Mouse (Mus musculus) heart, embryonic 12.5 days (tissue): Measurements from ENCODE around the gene Olfr767. TPM values are rescaled to one million over a fixed set of nuclear protein-coding genes. Genes with fewer than 3 reads are reported as not detected.
"Not testable (repeated sequence)": the region's sequence is repeated elsewhere in the genome, so short reads cannot be mapped to it uniquely, and the experiment has no call there.

Source experiments
- ATAC-seq: fragments of 200-750 bp; cut with Nextera tagmentation; 2 replicates; pipeline ENCODE4 v1.8.0; 2017; ENCODE audit warnings: moderate TSS enrichment, moderate library complexity; ENCODE audit not compliant: insufficient number of reproducible peaks, low FRiP score
- H3K27ac ChIP-seq: fragments of 300-500 bp; sonication (generic); 2 replicates; pipeline ENCODE4 v1.5.1; 2016; ENCODE audit warnings: mild to moderate bottlenecking, moderate library complexity; ENCODE audit not compliant: poor library complexity, severe bottlenecking
- H3K27me3 ChIP-seq: fragments of 300-500 bp; sonication (generic); replicated peaks from 2 replicates; pipeline ENCODE4 v1.6.1; 2016; ENCODE audit warnings: mild to moderate bottlenecking, moderate library complexity
- H3K36me3 ChIP-seq: fragments of 300-500 bp; sonication (generic); 2 replicates; pipeline ENCODE4 v1.6.1; 2016; ENCODE audit warnings: mild to moderate bottlenecking, moderate library complexity
- H3K4me1 ChIP-seq: fragments of 300-500 bp; sonication (generic); replicated peaks from 2 replicates; pipeline ENCODE4 v1.6.1; 2016; ENCODE audit warnings: mild to moderate bottlenecking
- H3K4me2 ChIP-seq: fragments of 300-500 bp; sonication (generic); 2 replicates; pipeline ENCODE4 v1.6.1; 2016; ENCODE audit warnings: mild to moderate bottlenecking, moderate library complexity
- H3K4me3 ChIP-seq: fragments of 300-500 bp; sonication (generic); 2 replicates; pipeline ENCODE4 v1.5.1; 2016; ENCODE audit warnings: mild to moderate bottlenecking
- H3K9ac ChIP-seq: fragments of 300-500 bp; sonication (generic); 2 replicates; pipeline ENCODE4 v1.6.1; 2016; ENCODE audit warnings: mild to moderate bottlenecking, moderate library complexity
- H3K9me3 ChIP-seq: fragments of 300-500 bp; sonication (generic); replicated peaks from 2 replicates; pipeline ENCODE4 v1.6.1; 2016; ENCODE audit warnings: mild to moderate bottlenecking, moderate library complexity
- WGBS: fragments of 180-500 bp; shearing (Covaris S2); methylation state at CpG from one replicate; pipeline ENCODE4 v1.1.7; 2016; 5-methylcytosine and 5-hydroxymethylcytosine counted together
- polyA plus RNA-seq: library from polyadenylated mRNA; unstranded; fragments of >200 nt; fragmentation: Nextera tagmentation; extraction: Ambion mirVana; gene quantifications from 2 replicates; pipeline ENCODE4 v1.2.1, GENCODE M21; 2016

Olfr767 gene
- not detected in 2 replicates for polyA plus RNA-seq

DNA sequence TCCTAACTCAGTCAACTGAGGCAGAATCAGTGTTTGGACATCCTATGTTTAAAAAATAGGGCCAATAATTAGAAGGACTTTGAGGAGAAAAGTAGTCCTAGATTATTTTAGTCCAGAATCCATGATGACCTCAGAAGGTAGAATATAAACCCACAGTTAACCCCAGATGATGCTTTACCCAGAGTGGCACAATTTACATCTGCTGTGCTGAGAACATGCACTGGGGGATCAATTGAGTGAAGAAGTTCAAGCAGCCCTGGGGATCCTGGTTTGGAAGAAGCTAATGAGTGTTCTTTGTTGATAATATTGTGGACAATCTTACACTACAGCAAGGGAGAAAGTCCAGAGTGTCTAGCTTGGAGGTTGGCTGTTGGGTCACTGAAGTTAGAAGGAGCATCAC lies at the start of gene Olfr767:
Gene Olfr767 (minus strand): TSS at position 101 of the 400 bp plus-strand sequence.
- H3K27me3 ChIP-seq, H3K4me3 ChIP-seq, H3K9me3 ChIP-seq, H3K36me3 ChIP-seq, H3K4me2 ChIP-seq, H3K27ac ChIP-seq, H3K4me1 ChIP-seq, H3K9ac ChIP-seq, ATAC-seq: not testable (repeated sequence)

DNA sequence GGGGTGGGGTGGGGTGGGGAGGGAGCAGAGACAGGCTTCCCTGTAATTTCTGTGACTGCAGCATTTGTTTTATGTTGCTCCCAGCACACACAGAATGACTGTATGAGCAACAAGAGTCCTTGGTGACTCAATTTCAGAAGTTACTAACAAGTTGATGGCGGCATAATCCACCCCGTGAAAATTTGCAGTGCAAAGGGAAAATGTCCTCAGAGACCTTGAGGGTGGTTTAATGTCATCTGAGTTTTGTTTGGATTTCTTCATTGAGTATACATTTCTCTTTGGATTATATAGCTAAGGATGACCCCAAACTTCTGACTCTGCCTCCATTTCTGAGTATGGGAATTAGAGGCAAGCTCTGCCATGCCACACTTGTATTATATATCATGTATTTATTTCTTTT lies 35.1 kb upstream of the Olfr767 start, which contains the start of gene Olfr769:
Gene Olfr769 (minus strand): TSS at position 101 of the 400 bp plus-strand sequence.
- H3K27ac ChIP-seq, result no peak within 1 kb of the TSS
- no peaks in the 10 kb centered on the region for H3K4me1 ChIP-seq
- H3K9me3 ChIP-seq, result no peaks in the 10 kb centered on the region; the same call in 1 of the 2 replicates
- no peaks in the 10 kb centered on the region for H3K36me3 ChIP-seq
- H3K4me2 ChIP-seq, result no peak within 1 kb of the TSS
- ATAC-seq, result no peak
- H3K9ac ChIP-seq, result no peak within 1 kb of the TSS
- no peaks in the 10 kb centered on the region for H3K27me3 ChIP-seq
- H3K4me3 ChIP-seq, result no peak within 1 kb of the TSS
- WGBS, result 78% methylated on average over 2 of the region's 2 CpGs

DNA sequence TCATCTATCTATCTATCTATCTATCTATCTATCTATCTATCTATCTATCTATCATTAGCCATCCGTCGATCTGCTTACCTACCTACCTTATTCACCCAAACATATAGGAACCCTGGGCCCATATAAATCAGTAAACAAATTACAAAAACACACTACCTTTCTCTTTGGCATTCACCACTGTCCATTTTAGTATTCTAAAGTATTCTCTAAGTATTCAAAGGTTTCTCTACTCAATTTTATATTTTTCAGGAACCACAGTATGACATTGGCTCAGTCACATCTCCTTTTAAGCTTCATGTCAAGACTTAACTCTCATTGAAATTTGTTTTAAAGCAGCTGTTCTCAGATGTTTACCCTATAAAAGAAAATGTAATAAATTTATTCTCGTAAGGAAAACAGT lies 32.4 kb upstream of the Olfr767 start:
- no peak overlapping the region for H3K4me3 ChIP-seq
- H3K27ac ChIP-seq, result no peak overlapping the region
- whole genome bisulfite sequencing, result 92% methylated on average over 3 of the region's 3 CpGs
- H3K4me1 ChIP-seq, result no peaks in the 10 kb centered on the region
- no peak overlapping the region for H3K9ac ChIP-seq
- no peaks in the 10 kb centered on the region for H3K27me3 ChIP-seq
- ATAC-seq, result no peak
- peaks cover 6% of the 10 kb centered on the region for H3K9me3 ChIP-seq
- no peaks in the 10 kb centered on the region for H3K36me3 ChIP-seq
- H3K4me2 ChIP-seq, result no peak overlapping the region

DNA sequence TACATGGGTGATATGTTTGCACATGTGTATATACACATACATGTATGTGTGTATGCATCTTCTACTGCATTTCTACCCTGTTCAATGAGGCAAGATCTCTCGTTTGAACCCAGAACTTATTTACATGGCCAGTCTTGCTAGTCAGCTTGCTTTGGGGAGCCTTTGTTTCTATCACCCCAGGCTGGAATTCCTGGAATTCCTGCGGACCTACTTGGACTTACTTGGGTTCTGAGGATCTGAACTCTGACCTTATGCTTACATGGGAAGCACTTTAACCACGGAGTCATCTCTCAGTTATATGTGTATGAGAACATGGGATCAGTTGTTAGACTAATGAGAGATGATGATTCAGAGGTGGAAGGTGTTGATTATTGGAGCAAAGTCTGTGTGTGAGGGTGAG lies 18.5 kb upstream of the Olfr767 start:
- Histone ChIP-seq H3K27ac (no peak overlapping the region), H3K4me3 (no peak overlapping the region), H3K9me3 (peaks cover 6% of the 10 kb centered on the region; the same call in 1 of the 2 replicates), H3K4me2 (no peak overlapping the region), H3K27me3 (no peaks in the 10 kb centered on the region), H3K36me3 (no peaks in the 10 kb centered on the region), H3K4me1 (no peaks in the 10 kb centered on the region), H3K9ac (no peak overlapping the region)
- ATAC-seq, result no peak
- 36% methylated on average over 3 of the region's 3 CpGs for WGBS

DNA sequence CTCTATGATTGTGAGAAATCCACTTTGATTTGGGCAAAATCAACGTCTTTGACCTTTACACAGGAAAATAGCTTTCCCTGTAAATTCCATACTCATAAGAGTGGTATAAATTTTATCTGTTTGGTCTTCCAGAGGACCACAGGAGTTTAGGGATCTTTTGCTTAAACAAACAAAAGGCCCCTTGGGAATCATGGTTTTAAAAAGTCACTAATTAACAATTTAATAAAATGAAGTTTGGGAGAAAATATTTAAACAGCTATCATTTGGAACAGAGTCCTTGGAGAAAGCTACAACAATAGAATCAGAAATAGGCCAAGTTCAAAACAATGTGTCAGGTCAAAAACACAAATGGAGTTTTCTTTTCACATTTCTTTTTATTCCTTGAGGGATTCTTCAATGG lies 16.6 kb upstream of the Olfr767 start, which contains the start of gene Olfr768:
Gene Olfr768 (minus strand): TSS at position 101 of the 400 bp plus-strand sequence.
- H3K9ac ChIP-seq, result no peak within 1 kb of the TSS
- no peak within 1 kb of the TSS for H3K4me2 ChIP-seq
- peaks cover 4% of the 10 kb centered on the region; the same call in 1 of the 2 replicates for H3K9me3 ChIP-seq
- no peaks in the 10 kb centered on the region for H3K4me1 ChIP-seq
- H3K27ac ChIP-seq, result no peak within 1 kb of the TSS
- H3K36me3 ChIP-seq, result no peaks in the 10 kb centered on the region
- no peaks in the 10 kb centered on the region for H3K27me3 ChIP-seq
- WGBS, result 74% methylated on average over 1 of the region's 1 CpGs
- H3K4me3 ChIP-seq, result no peak within 1 kb of the TSS
- no peak for ATAC-seq

DNA sequence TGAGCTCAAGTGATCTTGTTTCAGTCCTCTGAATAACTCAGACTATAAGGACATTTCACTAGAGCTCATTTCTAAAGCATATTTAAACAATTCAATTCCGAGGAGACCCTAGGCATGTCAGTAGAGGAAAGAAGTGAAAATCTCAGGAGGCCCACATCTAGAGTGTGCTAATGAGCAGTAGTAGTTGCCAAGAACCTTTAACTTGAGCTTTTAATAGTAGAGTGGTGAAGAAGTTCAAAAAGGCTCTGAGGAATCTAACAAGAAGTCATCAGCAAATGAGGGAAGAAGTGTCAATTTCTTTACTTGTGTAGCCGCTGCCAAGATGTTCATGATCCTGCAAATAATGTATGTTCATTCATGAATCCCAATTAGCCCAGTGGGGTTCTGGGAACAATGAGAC lies 13.8 kb downstream of the Olfr767 start, which contains the start of gene Olfr766-ps1:
Gene Olfr766-ps1 (minus strand): TSS at position 101 of the 400 bp plus-strand sequence.
- H3K27me3 ChIP-seq, result no peaks in the 10 kb centered on the region
- H3K27ac ChIP-seq, result no peak within 1 kb of the TSS
- H3K4me3 ChIP-seq, result no peak within 1 kb of the TSS
- ATAC-seq, result no peak
- 77% methylated on average over 2 of the region's 2 CpGs for WGBS
- no peak within 1 kb of the TSS for H3K9ac ChIP-seq
- no peaks in the 10 kb centered on the region for H3K4me1 ChIP-seq
- no peak within 1 kb of the TSS for H3K4me2 ChIP-seq
- no peaks in the 10 kb centered on the region for H3K36me3 ChIP-seq
- H3K9me3 ChIP-seq, result no peaks in the 10 kb centered on the region

DNA sequence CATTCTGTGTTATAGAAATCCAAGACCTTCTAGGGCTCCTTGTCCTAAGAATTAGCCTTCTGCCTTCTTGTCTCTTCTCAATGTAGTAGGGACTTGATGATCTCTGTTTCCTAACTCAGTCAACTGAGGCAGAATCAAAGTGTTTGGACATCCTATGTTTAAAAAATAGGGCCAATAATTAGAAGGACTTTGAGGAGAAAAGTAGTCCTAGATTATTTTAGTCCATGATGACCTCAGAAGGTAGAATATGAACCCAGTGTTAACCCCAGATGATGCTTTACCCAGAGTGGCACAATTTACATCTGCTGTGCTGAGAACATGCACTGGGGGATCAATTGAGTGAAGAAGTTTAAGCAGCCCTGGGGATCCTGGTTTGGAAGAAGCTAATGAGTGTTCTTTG lies 32.8 kb downstream of the Olfr767 start, which contains the start of gene Olfr765:
Gene Olfr765 (minus strand): TSS at position 101 of the 400 bp plus-strand sequence.
- not testable (repeated sequence) for H3K27me3 ChIP-seq, H3K9me3 ChIP-seq, H3K4me1 ChIP-seq, ATAC-seq, H3K4me2 ChIP-seq, H3K4me3 ChIP-seq, H3K36me3 ChIP-seq, H3K27ac ChIP-seq, H3K9ac ChIP-seq

DNA sequence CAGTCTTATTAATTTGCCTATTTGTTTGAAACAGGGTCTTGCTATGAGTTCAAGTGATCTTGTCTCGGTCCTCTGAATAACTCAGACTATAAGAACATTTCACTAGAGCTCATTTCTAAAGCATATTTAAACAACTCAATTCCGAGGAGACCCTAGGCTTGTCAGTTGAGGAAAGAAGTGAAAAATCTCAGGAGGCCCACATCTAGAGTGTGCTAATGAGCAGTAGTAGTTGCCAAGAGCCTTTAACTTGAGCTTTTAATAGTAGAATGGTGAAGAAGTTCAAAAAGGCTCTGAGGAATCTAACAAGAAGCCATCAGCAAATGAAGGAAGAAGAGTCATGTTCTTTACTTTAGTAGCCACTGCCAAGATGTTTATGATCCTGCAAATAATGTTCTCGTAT lies 42.9 kb downstream of the Olfr767 start, which contains the start of gene Olfr764-ps1:
Gene Olfr764-ps1 (minus strand): TSS at position 101 of the 400 bp plus-strand sequence.
- H3K4me1 ChIP-seq, result no peaks in the 10 kb centered on the region
- no peaks in the 10 kb centered on the region for H3K36me3 ChIP-seq
- no peak within 1 kb of the TSS for H3K27ac ChIP-seq
- no peak within 1 kb of the TSS for H3K4me2 ChIP-seq
- no peaks in the 10 kb centered on the region for H3K27me3 ChIP-seq
- H3K4me3 ChIP-seq, result no peak within 1 kb of the TSS
- no peaks in the 10 kb centered on the region for H3K9me3 ChIP-seq
- ATAC-seq, result no peak
- 76% methylated on average over 3 of the region's 3 CpGs for WGBS
- no peak within 1 kb of the TSS for H3K9ac ChIP-seq

DNA sequence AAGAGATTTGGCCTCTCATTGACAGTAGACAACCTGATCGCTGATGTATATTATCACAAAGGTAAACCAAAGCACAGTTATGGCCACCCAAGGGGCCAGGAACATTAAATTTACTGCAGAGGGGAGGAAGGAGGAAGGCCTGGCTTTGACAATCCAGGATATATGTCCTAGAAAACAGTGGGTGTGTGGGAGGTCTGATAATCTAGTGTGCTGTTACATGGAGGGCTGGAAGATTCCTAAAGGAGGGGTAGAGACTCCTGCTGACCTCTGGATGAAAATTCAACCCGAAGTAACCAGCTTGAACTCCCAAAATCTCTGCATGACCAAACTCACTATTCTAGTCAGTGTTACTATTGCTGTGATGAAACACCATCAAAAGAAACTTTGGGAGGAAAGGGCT lies 54.4 kb downstream of the Olfr767 start:
- H3K36me3 ChIP-seq, result no peaks in the 10 kb centered on the region
- H3K4me1 ChIP-seq, result no peaks in the 10 kb centered on the region
- no peaks in the 10 kb centered on the region for H3K9me3 ChIP-seq
- H3K27ac ChIP-seq, result no peak overlapping the region
- WGBS, result 82% methylated on average over 2 of the region's 2 CpGs
- H3K9ac ChIP-seq, result no peak overlapping the region
- no peak for ATAC-seq
- H3K4me2 ChIP-seq, result no peak overlapping the region
- no peak overlapping the region for H3K4me3 ChIP-seq
- no peaks in the 10 kb centered on the region for H3K27me3 ChIP-seq

DNA sequence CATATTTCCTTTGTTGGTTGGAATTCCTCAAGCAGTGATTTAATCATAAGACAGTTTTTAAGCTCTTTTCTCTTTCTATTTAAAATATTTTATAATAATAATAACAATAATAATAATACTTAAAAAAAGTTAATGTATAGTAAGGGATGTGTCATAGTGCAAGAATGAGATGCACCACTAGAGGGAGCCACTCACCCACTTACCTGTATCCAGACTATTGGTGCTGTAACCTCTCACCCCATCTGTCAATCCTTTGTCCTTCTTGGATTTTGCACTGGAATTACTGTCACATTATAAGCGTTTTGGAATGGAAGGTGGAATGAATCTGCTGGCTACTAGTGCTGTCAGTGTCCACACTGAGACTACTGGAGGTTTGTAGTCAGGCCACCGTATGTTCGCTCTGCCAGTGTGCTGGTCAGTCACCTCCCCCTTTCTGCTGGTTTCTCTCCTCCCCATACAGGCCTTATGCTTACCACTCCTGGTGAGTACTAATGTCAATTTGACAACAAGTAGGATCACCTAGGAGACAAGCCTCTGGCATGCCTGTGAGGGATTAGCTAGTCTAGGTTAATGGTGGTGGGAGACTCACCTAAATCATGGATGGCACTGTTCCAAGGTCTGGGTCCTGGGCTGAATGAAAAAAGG lies 56.6 kb downstream of the Olfr767 start:
- ATAC-seq, result no peak

More for the DNA sequence above, 56.6 kb downstream of the Olfr767 start:
- Histone ChIP-seq H3K4me1 (no peaks in the 10 kb centered on the region), H3K9me3 (peaks cover 5% of the 10 kb centered on the region; the same call in 1 of the 2 replicates), H3K4me3 (no peak overlapping the region), H3K4me2 (no peak overlapping the region), H3K36me3 (no peaks in the 10 kb centered on the region), H3K9ac (no peak overlapping the region), H3K27ac (no peak overlapping the region), H3K27me3 (no peaks in the 10 kb centered on the region)
- 64% methylated on average over 3 of the region's 3 CpGs for WGBS
